9 mouse cellular contexts compared by ENCODE assay signal in the genomic region with DNA sequence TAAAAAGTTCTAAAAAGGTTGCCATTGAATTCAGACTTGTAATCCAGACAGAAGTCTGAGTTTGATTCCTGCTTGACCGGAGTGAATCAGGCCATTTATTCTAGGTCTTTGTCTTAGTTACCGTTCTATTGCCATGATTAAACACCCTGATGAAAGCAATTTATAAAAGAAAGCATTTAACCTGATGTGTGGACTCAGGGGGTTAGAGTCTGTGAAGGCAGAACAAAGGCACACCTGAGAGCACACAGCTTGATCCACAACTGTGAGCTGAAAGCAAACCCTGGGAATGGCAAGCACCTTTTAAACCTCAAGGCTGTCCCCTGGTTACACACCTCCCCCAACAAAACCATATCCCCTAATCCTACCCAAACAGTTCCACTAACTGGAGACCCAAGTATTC. TPM values are rescaled to one million over a fixed set of nuclear protein-coding genes. Genes with fewer than 3 reads are reported as not detected.
"Had no signal": no experiment of that assay in that cellular context is flagged by ENCODE, and none has a peak within 500 bp of the region (broad histone marks: within the 10 kb centered on the region; RNA-seq: fewer than 3 reads in every experiment).

No protein-coding gene starts in this region.

- H3K4me1 ChIP-seq: midbrain, embryonic 10.5 days; midbrain, embryonic 12.5 days; midbrain, embryonic 15.5 days; neural tube, embryonic 12.5 days; stomach, embryonic 15.5 days had no signal

- H3K36me3 ChIP-seq: midbrain, embryonic 10.5 days; midbrain, embryonic 12.5 days; midbrain, embryonic 15.5 days; neural tube, embryonic 12.5 days; stomach, embryonic 15.5 days had no signal

- H3K9me3 ChIP-seq: midbrain, embryonic 10.5 days; midbrain, embryonic 12.5 days; midbrain, embryonic 15.5 days; neural tube, embryonic 12.5 days; stomach, embryonic 15.5 days had no signal

- H3K27me3 ChIP-seq: midbrain, embryonic 12.5 days; midbrain, embryonic 15.5 days; neural tube, embryonic 12.5 days; stomach, embryonic 15.5 days had no signal

- ATAC-seq: midbrain, embryonic 15.5 days had no signal

- H3K4me3 ChIP-seq: midbrain, embryonic 10.5 days; midbrain, embryonic 12.5 days; midbrain, embryonic 15.5 days; neural tube, embryonic 12.5 days; stomach, embryonic 15.5 days had no signal

- DNase-seq: right cerebral cortex, postnatal 14 days had no signal

- H3K27ac ChIP-seq: midbrain, embryonic 10.5 days; midbrain, embryonic 12.5 days; midbrain, embryonic 15.5 days; neural tube, embryonic 12.5 days; stomach, embryonic 15.5 days; stomach, postnatal 0 days had no signal

- H3K9ac ChIP-seq: lung, embryonic 14.5 days; midbrain, embryonic 12.5 days; midbrain, embryonic 15.5 days; neural tube, embryonic 12.5 days; stomach, embryonic 15.5 days had no signal

- H3K4me2 ChIP-seq: lung, embryonic 14.5 days; midbrain, embryonic 12.5 days; midbrain, embryonic 15.5 days; neural tube, embryonic 12.5 days; stomach, embryonic 15.5 days had no signal

RNA-seq across cellular contexts. Expression of a gene that starts 32.7 kb away (rescaled TPM):
- total RNA-seq: monocyte, adult 5-6 weeks had no signal
